15 mouse cellular contexts compared by ENCODE assay signal in the genomic region with DNA sequence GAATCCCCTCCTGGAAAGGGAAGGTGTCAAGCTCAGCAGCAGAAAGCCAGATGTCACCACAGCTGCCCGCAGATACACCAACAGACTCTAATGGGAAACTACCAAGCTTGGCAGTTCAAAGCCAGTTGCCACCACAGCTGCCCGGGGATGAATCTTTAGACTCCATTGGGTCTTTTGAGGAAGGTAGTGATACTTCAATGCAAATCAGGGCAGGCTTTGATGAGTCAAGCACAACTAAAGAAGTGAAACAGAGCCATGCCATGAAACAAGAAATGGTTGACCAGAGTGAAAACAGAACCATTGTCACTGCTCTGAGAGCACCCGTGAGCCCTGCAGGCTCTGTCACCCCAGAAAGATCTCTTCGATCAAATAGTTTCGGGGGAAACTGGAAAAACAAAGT.
"Had no signal": no experiment of that assay in that cellular context is flagged by ENCODE, and none has a peak within 500 bp of the region (broad histone marks: within the 10 kb centered on the region; RNA-seq: fewer than 3 reads in every experiment).

No protein-coding gene starts in this region.

- H3K27me3 ChIP-seq: kidney, embryonic 15.5 days; liver, embryonic 13.5 days had no signal

- H3K4me3 ChIP-seq: kidney, embryonic 15.5 days; left cerebral cortex, adult 2 months; liver, embryonic 13.5 days had no signal

- H3K4me2 ChIP-seq: kidney, embryonic 15.5 days; liver, embryonic 13.5 days had no signal

- DNase-seq: kidney, adult 11 months; kidney, adult 8-10 months; kidney, postnatal 10 days; layer of hippocampus, postnatal 36 days; liver, embryonic 13.5 days; lung, adult 2 months; lung, postnatal 14 days; lung, postnatal 4 days; midbrain, embryonic 14.5 days; right cerebral cortex, adult 18-20 months; right cerebral cortex, postnatal 14 days; right cerebral cortex, postnatal 4 days; thymus, postnatal 25 days had no signal

- H3K36me3 ChIP-seq: liver, embryonic 13.5 days had no signal

- H3K9ac ChIP-seq: kidney, embryonic 15.5 days; liver, embryonic 13.5 days had no signal

- H3K27ac ChIP-seq: kidney, embryonic 15.5 days; left cerebral cortex, adult 2 months; liver, embryonic 13.5 days had no signal
